Mouse (Mus musculus) adrenal gland (tissue): ENCODE results near the gene Dusp12.

Experiments used
- intact Hi-C: fragments of 180-260 bp; cut with DNase I; formaldehyde crosslinking; loops from one replicate; pipeline ENCODE4 v1.15.1; 2025

The Dusp12 gene

GRCm38 (mm10) chr1:170900799-170901467, 15.6 kb upstream of the Dusp12 start:
- intact Hi-C loops = loop anchor here (1.0 to 10.0 kb wide), 2 partner anchors 95 to 194 kb away; no protein-coding TSS in a partner anchor

- intact Hi-C loops = no loop called here
Observed at GRCm38 (mm10) chr1:170898413-170899075, 13.2 kb upstream of the Dusp12 start.

GRCm38 (mm10) chr1:170896651-170897281, 11.4 kb upstream of the Dusp12 start:
- intact Hi-C loops = no loop called here

- intact Hi-C loops = no loop called here
Observed at GRCm38 (mm10) chr1:170894603-170895602, 9.6 kb upstream of the Dusp12 start.

GRCm38 (mm10) chr1:170892279-170892678, 6.9 kb upstream of the Dusp12 start:
- intact Hi-C loops = no loop called here

- intact Hi-C loops = no loop called here
Observed at GRCm38 (mm10) chr1:170891646-170892045, 6.3 kb upstream of the Dusp12 start.

- intact Hi-C loops = no loop called here
Observed at GRCm38 (mm10) chr1:170889310-170889709, 4.0 kb upstream of the Dusp12 start.

- intact Hi-C loops = no loop called here
Observed at GRCm38 (mm10) chr1:170886044-170886458, 711 bp upstream of the Dusp12 start.

GRCm38 (mm10) chr1:170884390-170884789, 950 bp downstream of the Dusp12 start:
- intact Hi-C loops = no loop called here

- intact Hi-C loops = no loop called here
Observed at GRCm38 (mm10) chr1:170882915-170883485, 2.3 kb downstream of the Dusp12 start.

- intact Hi-C loops = no loop called here
Observed at GRCm38 (mm10) chr1:170876906-170877305, 8.4 kb downstream of the Dusp12 start.

GRCm38 (mm10) chr1:170875676-170876075, 9.7 kb downstream of the Dusp12 start:
- intact Hi-C loops = no loop called here

GRCm38 (mm10) chr1:170871961-170872360, 13.4 kb downstream of the Dusp12 start:
- intact Hi-C loops = no loop called here

- intact Hi-C loops = no loop called here
Observed at GRCm38 (mm10) chr1:170871402-170871801, 13.9 kb downstream of the Dusp12 start.

GRCm38 (mm10) chr1:170868905-170869283, 16.4 kb downstream of the Dusp12 start:
- intact Hi-C loops = no loop called here

GRCm38 (mm10) chr1:170868107-170868904, 17.0 kb downstream of the Dusp12 start:
- intact Hi-C loops = no loop called here

- intact Hi-C loops = no loop called here
Observed at GRCm38 (mm10) chr1:170867691-170868105, 17.6 kb downstream of the Dusp12 start, which contains the start of gene Atf6. Gene Atf6, minus strand, starts transcription at chr1:170867771.

GRCm38 (mm10) chr1:170866992-170867690, 18.2 kb downstream of the Dusp12 start:
- intact Hi-C loops = no loop called here

- intact Hi-C loops = no loop called here
Observed at GRCm38 (mm10) chr1:170865406-170865805, 19.9 kb downstream of the Dusp12 start.
